Mouse (Mus musculus) small intestine, adult 2 months (tissue): ENCODE data around the gene Car5b.

Experiments
- CTCF ChIP-seq: fragments of 200-500 bp; IDR thresholded peaks from 2 replicates; pipeline ENCODE4 v1.5.1; 2012; ENCODE audit warnings: low read depth, mild to moderate bottlenecking, control low read depth, inconsistent platforms, low read length, moderate library complexity, mixed read lengths; ENCODE audit not compliant: insufficient replicate concordance, insufficient read length; ENCODE audit errors: extremely low read depth
- POLR2A ChIP-seq: fragments of 200-500 bp; IDR thresholded peaks from 2 replicates; pipeline ENCODE4 v1.6.1; 2012; ENCODE audit warnings: low read depth, mild to moderate bottlenecking, control low read depth, inconsistent platforms, low read length, moderate library complexity

DNA sequence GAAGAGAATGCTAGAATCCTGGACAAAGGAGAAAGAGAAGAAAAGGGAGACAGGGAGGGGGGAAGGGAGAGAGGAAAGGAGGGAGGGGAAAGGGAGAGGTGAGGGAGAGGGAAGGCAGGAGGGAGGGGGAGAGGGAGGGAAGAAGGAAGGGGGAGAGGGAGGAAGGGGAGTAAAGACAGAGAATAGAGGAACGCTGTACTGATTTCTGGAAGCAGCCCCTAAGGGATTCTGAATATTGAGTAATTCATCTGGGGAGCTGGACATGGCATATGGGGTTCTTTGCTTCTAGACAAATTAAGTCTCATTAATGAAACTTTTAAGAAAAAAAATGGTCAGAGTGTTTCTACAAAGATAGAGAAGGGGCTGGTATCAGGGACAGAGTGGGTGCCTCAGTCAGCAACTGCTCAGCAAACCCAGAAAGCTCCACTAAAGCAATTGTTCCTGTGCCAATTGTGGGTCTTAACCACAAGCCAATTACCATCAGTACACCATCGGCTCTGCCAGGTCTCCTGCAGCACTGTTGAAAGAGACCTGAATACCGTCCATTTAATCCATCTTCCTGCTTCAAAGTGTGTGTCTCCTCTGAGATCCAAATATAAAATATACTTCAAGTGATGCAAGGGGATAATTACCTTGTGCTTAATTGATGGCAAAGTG, 40.0 kb downstream of the Car5b start:
- TF ChIP-seq CTCF (no peak), POLR2A (no peak)
